Mouse (Mus musculus) inflammation-experienced regulatory T-cells, adult 6 months (primary cell): ENCODE data around the gene Olfr1094. TPM values are rescaled to one million over a fixed set of nuclear protein-coding genes. Genes with fewer than 3 reads are reported as not detected.

Experiments used
- ATAC-seq: one replicate; pipeline ENCODE4 v1.8.0; 2017
- polyA plus RNA-seq, 3 experiments: library from polyadenylated mRNA; unstranded; fragments of 100-300 nt; shearing (Covaris generic); gene quantifications; one replicate each; pipeline ENCODE4 v1.2.1; 2017

Olfr1094 gene
- polyA plus RNA-seq, result not detected

DNA sequence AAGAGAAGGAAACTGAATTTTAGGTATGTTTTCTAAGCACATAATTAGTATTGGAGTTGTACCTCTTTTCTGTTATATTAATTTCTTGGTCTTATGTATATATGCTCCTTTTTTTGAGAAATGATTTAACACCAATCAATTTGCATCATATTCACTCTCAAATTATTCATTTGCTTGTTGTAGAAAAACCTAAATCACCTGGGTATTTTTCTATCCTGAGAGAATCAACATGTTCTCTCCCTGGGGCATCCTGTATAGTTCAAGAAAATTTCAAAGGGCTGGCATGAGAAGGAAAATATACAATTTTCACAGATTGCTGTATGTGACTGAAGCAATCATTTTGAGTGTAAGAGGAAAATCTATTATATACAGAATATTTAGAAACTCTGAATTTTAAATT lies at the start of gene Olfr1094:
Gene Olfr1094 (plus strand): TSS at position 301 of the 400 bp plus-strand sequence.
- no peak for ATAC-seq

DNA sequence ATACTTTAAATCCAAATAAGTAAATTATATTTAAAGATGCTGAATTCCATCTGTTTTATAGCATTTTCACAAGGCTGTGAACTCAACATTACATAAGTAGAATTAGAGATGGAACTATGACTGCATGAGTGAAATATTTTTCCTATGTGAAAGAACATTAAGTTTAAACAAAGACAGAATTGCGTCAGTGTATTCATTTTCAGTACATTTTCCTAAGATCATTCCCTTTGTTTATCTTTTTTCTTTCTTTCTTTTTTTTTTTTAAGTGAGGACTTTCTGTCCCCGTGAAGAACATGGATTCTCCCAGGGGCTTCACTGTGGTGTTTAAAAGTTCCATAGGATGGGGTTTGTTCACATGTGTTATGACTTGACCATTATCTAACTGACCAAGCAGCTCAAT lies 42.3 kb upstream of the Olfr1094 start, which contains the start of gene Olfr1093:
Gene Olfr1093 (plus strand): TSS at position 301 of the 400 bp plus-strand sequence.
- no peak for ATAC-seq

DNA sequence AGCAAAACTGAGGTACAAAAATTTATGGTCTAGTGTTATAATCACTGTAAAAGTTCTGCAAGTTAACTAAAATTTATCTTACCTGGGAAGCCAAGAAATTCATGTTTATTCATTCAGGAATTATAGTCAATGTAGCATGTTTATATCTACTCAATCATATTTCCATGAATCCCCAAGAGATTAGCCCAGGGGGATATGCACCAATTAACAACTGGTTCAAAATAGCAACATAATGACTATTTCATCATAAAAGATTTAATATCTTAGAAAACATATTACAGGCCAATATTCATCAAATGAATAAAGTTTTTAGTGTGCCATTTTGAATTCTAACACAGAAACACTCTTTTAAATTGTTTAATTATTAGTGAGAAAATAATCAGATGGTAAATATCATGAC lies 14.5 kb upstream of the Olfr1094 start, which contains the start of gene Olfr141:
Gene Olfr141 (minus strand): TSS at position 101 of the 400 bp plus-strand sequence.
- ATAC-seq, result no peak

DNA sequence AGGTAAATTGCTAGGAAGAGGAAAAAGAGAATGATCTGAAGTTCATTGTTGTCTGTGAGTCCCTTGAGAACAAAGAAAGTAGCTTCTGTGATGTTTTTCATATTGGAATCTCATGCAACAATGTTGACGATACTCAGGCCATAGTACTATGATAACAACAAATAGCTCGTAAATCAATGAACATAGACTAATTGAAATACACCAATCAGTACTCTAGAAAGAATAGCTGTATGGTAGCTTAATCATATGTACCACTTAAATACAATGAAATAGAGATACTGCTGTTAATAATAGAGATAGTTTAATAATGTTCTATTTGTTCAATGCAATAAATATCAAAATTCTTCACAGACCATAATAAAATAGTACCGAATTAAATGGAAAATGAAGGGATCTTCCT lies 27.1 kb downstream of the Olfr1094 start, which contains the start of gene Olfr1095:
Gene Olfr1095 (minus strand): TSS at position 101 of the 400 bp plus-strand sequence.
- ATAC-seq, result no peak

DNA sequence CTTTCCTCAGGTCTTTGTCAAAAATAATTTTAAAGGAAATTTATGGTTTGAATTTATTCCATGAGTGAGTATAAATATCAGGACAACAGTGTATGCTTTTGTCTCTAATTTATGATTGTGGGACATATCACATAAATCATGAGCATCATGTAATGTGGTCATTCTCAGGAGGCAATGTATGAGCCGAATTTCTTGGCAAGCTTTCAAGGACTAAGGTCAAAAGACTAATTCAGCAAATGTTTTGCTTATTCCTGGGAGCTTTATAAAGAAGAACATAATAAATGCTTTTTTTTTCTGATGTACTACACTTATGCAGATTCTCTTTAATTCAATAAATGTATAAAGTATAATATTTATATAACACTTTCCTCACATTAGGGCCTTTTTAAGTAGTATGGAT lies 50.2 kb downstream of the Olfr1094 start, which contains the start of gene Gm13723:
Gene Gm13723 (minus strand): TSS at position 101 of the 400 bp plus-strand sequence.
- no peak for ATAC-seq

Other genes with a start within 250 kb of the Olfr1094 start
- not detected for gene Olfr1082, start 225.7 kb upstream of the Olfr1094 start, polyA plus RNA-seq
- not detected for gene Olfr1084, start 184.9 kb upstream of the Olfr1094 start, polyA plus RNA-seq
- gene Olfr1085, start 162.6 kb upstream of the Olfr1094 start, polyA plus RNA-seq, result not detected
- not detected for gene Olfr1086, start 144.6 kb upstream of the Olfr1094 start, polyA plus RNA-seq
- not detected for gene Olfr1087, start 126.3 kb upstream of the Olfr1094 start, polyA plus RNA-seq
- gene Olfr1089, start 91.0 kb upstream of the Olfr1094 start, polyA plus RNA-seq, result not detected
- not detected for gene Olfr1090, start 65.7 kb upstream of the Olfr1094 start, polyA plus RNA-seq
- not detected for gene Olfr1093, start 42.2 kb upstream of the Olfr1094 start, polyA plus RNA-seq
- not detected for gene Olfr141, start 14.6 kb upstream of the Olfr1094 start, polyA plus RNA-seq
- not detected for gene Olfr1095, start 27.0 kb downstream of the Olfr1094 start, polyA plus RNA-seq
- not detected for gene Gm13723, start 50.1 kb downstream of the Olfr1094 start, polyA plus RNA-seq
- not detected for gene Olfr1097, start 67.6 kb downstream of the Olfr1094 start, polyA plus RNA-seq
- not detected for gene Olfr1098, start 99.9 kb downstream of the Olfr1094 start, polyA plus RNA-seq
- gene Olfr1099, start 136.0 kb downstream of the Olfr1094 start, polyA plus RNA-seq, result not detected
- not detected for gene Olfr1100, start 155.3 kb downstream of the Olfr1094 start, polyA plus RNA-seq
- not detected for gene Olfr1101, start 166.6 kb downstream of the Olfr1094 start, polyA plus RNA-seq
- not detected for gene Olfr1102, start 173.7 kb downstream of the Olfr1094 start, polyA plus RNA-seq
- not detected for gene Olfr1104, start 202.4 kb downstream of the Olfr1094 start, polyA plus RNA-seq
- gene Olfr1105, start 211.9 kb downstream of the Olfr1094 start, polyA plus RNA-seq, result not detected
- not detected for gene Olfr1106, start 227.6 kb downstream of the Olfr1094 start, polyA plus RNA-seq